Mouse (Mus musculus): Measurements from ENCODE around the gene Tmem231.
A peak's percentile ranks its signal among the peaks of the same experiment; 100 is the strongest.

Gene Tmem231

GRCm38 (mm10) chr8:111933348-111934076 lies at the start of gene Tmem231:
TSS of gene Tmem231 (minus strand) at chr8:111933881.
- peak; percentile 90 for DNase-seq (ENCODE audit: extremely low read depth, low read depth)

- no peak for DNase-seq (ENCODE audit: extremely low read depth, low read depth)
Measured at GRCm38 (mm10) chr8:111982116-111982515, 48.4 kb upstream of the Tmem231 start.

GRCm38 (mm10) chr8:111978147-111978546 lies 44.5 kb upstream of the Tmem231 start:
- no peak for DNase-seq (ENCODE audit: extremely low read depth, low read depth)

GRCm38 (mm10) chr8:111976326-111976725 lies 42.6 kb upstream of the Tmem231 start:
- DNase-seq (ENCODE audit: extremely low read depth, low read depth): no peak

- no peak for DNase-seq (ENCODE audit: extremely low read depth, low read depth)
Measured at GRCm38 (mm10) chr8:111975706-111976105, 42.0 kb upstream of the Tmem231 start.

GRCm38 (mm10) chr8:111974138-111974537 lies 40.5 kb upstream of the Tmem231 start:
- no peak for DNase-seq (ENCODE audit: extremely low read depth, low read depth)

- no peak for DNase-seq (ENCODE audit: extremely low read depth, low read depth)
Measured at GRCm38 (mm10) chr8:111968991-111969390, 35.3 kb upstream of the Tmem231 start.

GRCm38 (mm10) chr8:111968541-111968940 lies 34.9 kb upstream of the Tmem231 start:
- no peak for DNase-seq (ENCODE audit: extremely low read depth, low read depth)

- peak; percentile 24 for DNase-seq (ENCODE audit: extremely low read depth, low read depth)
Measured at GRCm38 (mm10) chr8:111967246-111967870, 33.7 kb upstream of the Tmem231 start.

GRCm38 (mm10) chr8:111964849-111965561 lies 31.3 kb upstream of the Tmem231 start:
- DNase-seq (ENCODE audit: extremely low read depth, low read depth): no peak

GRCm38 (mm10) chr8:111964351-111964750 lies 30.7 kb upstream of the Tmem231 start:
- DNase-seq (ENCODE audit: extremely low read depth, low read depth): no peak

- no peak for DNase-seq (ENCODE audit: extremely low read depth, low read depth)
Measured at GRCm38 (mm10) chr8:111963546-111963945, 29.9 kb upstream of the Tmem231 start.

- no peak for DNase-seq (ENCODE audit: extremely low read depth, low read depth)
Measured at GRCm38 (mm10) chr8:111963091-111963490, 29.4 kb upstream of the Tmem231 start.

- DNase-seq (ENCODE audit: extremely low read depth, low read depth): no peak
Measured at GRCm38 (mm10) chr8:111962589-111962988, 28.9 kb upstream of the Tmem231 start.

- no peak for DNase-seq (ENCODE audit: extremely low read depth, low read depth)
Measured at GRCm38 (mm10) chr8:111961330-111961729, 27.6 kb upstream of the Tmem231 start.

GRCm38 (mm10) chr8:111960591-111961321 lies 27.1 kb upstream of the Tmem231 start:
- DNase-seq (ENCODE audit: extremely low read depth, low read depth): no peak

- no peak for DNase-seq (ENCODE audit: extremely low read depth, low read depth)
Measured at GRCm38 (mm10) chr8:111957231-111957630, 23.6 kb upstream of the Tmem231 start.

- no peak for DNase-seq (ENCODE audit: extremely low read depth, low read depth)
Measured at GRCm38 (mm10) chr8:111955879-111956278, 22.2 kb upstream of the Tmem231 start.

- no peak for DNase-seq (ENCODE audit: extremely low read depth, low read depth)
Measured at GRCm38 (mm10) chr8:111954844-111955594, 21.3 kb upstream of the Tmem231 start.

GRCm38 (mm10) chr8:111951936-111952335 lies 18.3 kb upstream of the Tmem231 start:
- DNase-seq (ENCODE audit: extremely low read depth, low read depth): no peak

- no peak for DNase-seq (ENCODE audit: extremely low read depth, low read depth)
Measured at GRCm38 (mm10) chr8:111951317-111951716, 17.6 kb upstream of the Tmem231 start.
